7 mouse cellular contexts compared by ENCODE assay signal in the genomic region with DNA sequence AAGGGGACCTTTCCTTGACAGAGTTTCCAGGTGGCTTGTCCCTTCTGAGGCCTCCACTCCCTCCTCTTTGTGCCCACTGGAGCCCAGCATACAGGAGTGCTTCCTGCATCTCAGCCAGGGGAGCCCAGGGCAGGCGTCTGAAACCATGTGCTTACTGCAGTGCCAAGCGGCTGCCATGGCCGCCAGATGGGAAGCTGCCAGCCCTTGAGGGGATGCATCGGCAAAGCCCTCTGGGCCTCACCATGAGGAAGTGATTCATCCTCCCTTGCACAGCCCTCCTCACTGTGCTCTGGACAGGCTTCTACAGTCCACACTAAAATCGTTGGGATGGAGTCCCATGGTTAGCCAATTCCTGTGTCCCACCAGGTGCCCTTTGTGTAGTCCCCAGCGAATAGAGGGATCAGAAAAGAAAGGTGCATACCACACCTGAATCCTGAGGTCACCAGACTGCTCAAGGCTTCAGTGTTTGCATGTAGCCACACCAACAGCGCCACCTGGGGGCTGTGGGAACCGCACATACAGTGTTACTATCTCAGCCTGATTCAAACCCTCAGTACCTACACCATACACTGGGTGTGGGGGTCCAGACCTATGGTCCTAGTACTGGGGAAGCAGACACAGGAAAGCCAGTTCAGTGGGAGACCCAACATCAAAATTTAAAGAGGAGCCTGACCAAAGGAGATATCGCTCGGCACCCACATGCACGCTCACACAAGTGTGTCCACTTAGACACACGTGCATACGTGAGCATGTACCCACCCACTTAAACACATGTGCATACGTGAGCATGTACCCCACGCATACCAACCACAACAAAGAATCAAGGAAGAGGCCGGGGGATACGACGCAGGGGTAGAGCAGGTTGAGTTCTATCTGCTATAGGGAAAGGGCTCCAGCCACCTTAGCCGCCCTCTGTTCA. TPM values are rescaled to one million over a fixed set of nuclear protein-coding genes. Genes with fewer than 3 reads are reported as not detected.
A peak's percentile ranks its signal among the peaks of the same experiment; 100 is the strongest.
DNase-seq lines count a peak whose midpoint lies in the region; ATAC-seq and TF ChIP-seq lines count a peak whose summit lies in the region.

No protein-coding gene starts in this region.

- no peak overlapping the region for H3K9ac ChIP-seq in lung, embryonic 14.5 days
- H3K9ac ChIP-seq in hindbrain, embryonic 16.5 days (ENCODE audit: low read depth, low read length): no peak overlapping the region

- no peak overlapping the region for H3K4me3 ChIP-seq in lung, embryonic 14.5 days (ENCODE audit: low read depth, low read length)
- no peak overlapping the region for H3K4me3 ChIP-seq in hindbrain, embryonic 16.5 days (ENCODE audit: low read length)

- in situ Hi-C loops in Patski (cut with MboI; ENCODE audit: low pct_unique_long_range_greater_than_20kb): no loop called here

- no peak overlapping the region for H3K27ac ChIP-seq in lung, embryonic 14.5 days (ENCODE audit: low read depth)
- no peak overlapping the region for H3K27ac ChIP-seq in hindbrain, embryonic 16.5 days (ENCODE audit: low read depth, low read length)

- no peaks in the 10 kb centered on the region for H3K4me1 ChIP-seq in lung, embryonic 14.5 days (ENCODE audit: insufficient read depth)
- H3K4me1 ChIP-seq in hindbrain, embryonic 16.5 days (ENCODE audit: control insufficient read depth, insufficient read depth, low read depth, low read length): no peaks in the 10 kb centered on the region

- no peak for ATAC-seq in lung, embryonic 14.5 days (ENCODE audit: insufficient read depth)
- peak; percentile 23 for ATAC-seq in Patski
- ATAC-seq in hindbrain, embryonic 16.5 days: peak; percentile 45; the same call in 1 of the 2 replicates

- 74% methylated on average over 19 of the region's 19 CpGs for WGBS in lung, embryonic 14.5 days
- 74% methylated on average over 19 of the region's 19 CpGs for WGBS in hindbrain, embryonic 16.5 days

- H3K4me2 ChIP-seq in lung, embryonic 14.5 days: no peak overlapping the region
- no peak overlapping the region for H3K4me2 ChIP-seq in hindbrain, embryonic 16.5 days (ENCODE audit: low read length)

- CTCF ChIA-PET in Patski (lab: Charles Lee): interaction anchor here (1.4 kb wide), 1 partner anchor 493 kb away, joined by 3 read pairs; no protein-coding TSS in a partner anchor

- DNase-seq in lung, embryonic 14.5 days: peak; percentile 45
- no peak for DNase-seq in lung, postnatal 4 days
- no peak for DNase-seq in Patski (ENCODE audit: low read depth, low spot score)
- DNase-seq in cerebellum, postnatal 14 days: peak; percentile 79 to 87
- DNase-seq in lung, postnatal 10 days: peak; percentile 21
- peak; percentile 23 to 31 for DNase-seq in thymus, postnatal 36 days

- peak; percentile 63 for TF ChIP-seq CTCF in lung, embryonic 14.5 days (IDR thresholded peaks at IDR 0.05; ENCODE audit: low read depth)
- TF ChIP-seq CTCF in Patski (IDR thresholded peaks at IDR 0.05): peak; percentile 42

- H3K9me3 ChIP-seq in lung, embryonic 14.5 days (ENCODE audit: low read depth, low read length): no peaks in the 10 kb centered on the region
- H3K9me3 ChIP-seq in hindbrain, embryonic 16.5 days (ENCODE audit: control insufficient read depth, low read length): no peaks in the 10 kb centered on the region

- no peaks in the 10 kb centered on the region for H3K27me3 ChIP-seq in lung, embryonic 14.5 days (ENCODE audit: insufficient read depth, low read length)
- H3K27me3 ChIP-seq in Patski: no peaks in the 10 kb centered on the region
- no peaks in the 10 kb centered on the region for H3K27me3 ChIP-seq in hindbrain, embryonic 16.5 days (replicated peaks; ENCODE audit: control insufficient read depth, insufficient read depth, low read length)

- POLR2A ChIA-PET in Patski (lab: Charles Lee): interaction anchor here (0.7 kb wide), 1 partner anchor 500 kb away, joined by 4 read pairs; no protein-coding TSS in a partner anchor

- no peaks in the 10 kb centered on the region for H3K36me3 ChIP-seq in lung, embryonic 14.5 days (ENCODE audit: insufficient read depth)
- H3K36me3 ChIP-seq in hindbrain, embryonic 16.5 days (ENCODE audit: control insufficient read depth, insufficient read depth, low read length): no peaks in the 10 kb centered on the region

RNA-seq across cellular contexts. Expression of a gene that starts 27.5 kb away (rescaled TPM):
- polyA plus RNA-seq in lung, embryonic 14.5 days (2014; fragmentation: Nextera tagmentation; extraction: Ambion mirVana): 7.6 and 10.9 TPM in 2 replicates
- 23.3 TPM for polyA plus RNA-seq in Patski (2021)
- 7.3 and 8.4 TPM in 2 replicates for polyA plus RNA-seq in hindbrain, embryonic 16.5 days (2015; fragmentation: Nextera tagmentation; extraction: Ambion mirVana)

Comparison
In these comparisons a context has a peak if more than half of its experiments do, and no peak if none do; other contexts are left out.
1. DNase-seq: peak in lung, embryonic 14.5 days (single experiment), cerebellum, postnatal 14 days (2 of 2), lung, postnatal 10 days (single experiment) and thymus, postnatal 36 days (2 of 2); none in lung, postnatal 4 days (0 of 2) and Patski (single experiment).